ENCODE assay signal across 9 mouse cellular contexts in the genomic region with DNA sequence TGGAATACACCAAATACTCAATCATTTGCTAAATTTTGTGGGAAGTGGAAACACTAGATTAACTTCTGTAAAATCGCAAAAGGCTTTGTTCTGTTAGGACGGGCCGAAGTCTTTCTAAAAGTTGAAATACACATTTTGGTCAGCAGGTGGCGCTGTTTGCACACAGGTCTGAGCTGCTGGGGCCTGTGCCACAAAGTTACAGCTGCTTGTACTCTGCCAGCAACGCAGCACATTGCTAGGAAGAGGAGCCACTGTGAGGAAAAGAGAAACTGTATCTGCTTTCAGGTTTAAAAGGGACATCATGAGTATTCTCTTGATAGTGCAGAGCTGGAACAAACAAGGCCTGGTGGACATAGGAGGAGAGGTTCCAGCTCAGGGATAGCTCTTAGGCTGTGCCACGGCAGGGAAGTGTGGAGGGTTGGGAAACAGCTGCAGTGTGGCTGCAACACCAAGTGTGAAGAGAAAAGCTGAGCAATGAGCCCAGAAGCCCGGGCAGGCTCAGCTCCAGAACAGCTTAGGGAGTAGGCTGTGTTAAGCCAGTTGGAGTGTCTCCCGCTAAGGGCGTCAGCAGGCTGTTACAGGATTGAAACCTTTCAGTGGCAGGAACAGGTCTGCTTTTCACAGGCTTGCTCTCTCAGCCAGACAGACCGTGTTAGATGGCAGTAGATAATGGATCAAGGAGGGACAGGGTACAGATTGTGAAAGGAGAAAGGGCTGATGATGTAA. TPM values are rescaled to one million over a fixed set of nuclear protein-coding genes. Genes with fewer than 3 reads are reported as not detected.
DNase-seq lines count a peak whose midpoint lies in the region; ATAC-seq and TF ChIP-seq lines count a peak whose summit lies in the region.
"Had no signal": no experiment of that assay in that cellular context is flagged by ENCODE, and none has a peak within 500 bp of the region (broad histone marks: within the 10 kb centered on the region; RNA-seq: fewer than 3 reads in every experiment).

No protein-coding gene starts in this region.

- in situ Hi-C loops in CH12.LX (cut with MboI; ENCODE audit: low pct_ligation_motif_present, low pct_unique_long_range_greater_than_20kb, low sequenced_read_pairs): no loop called here

- no peak overlapping the region for H3K4me2 ChIP-seq in CH12.LX (ENCODE audit: insufficient read depth, low read depth, poor library complexity, severe bottlenecking)
- no peak overlapping the region for H3K4me2 ChIP-seq in forebrain, embryonic 12.5 days
- H3K4me2 ChIP-seq in heart, embryonic 16.5 days (ENCODE audit: low read depth, low read length): peak overlapping the region; percentile 6; the same call in 1 of the 2 replicates
- H3K4me2 ChIP-seq in liver, embryonic 14.5 days (ENCODE audit: low read depth): no peak overlapping the region
- H3K4me2 ChIP-seq in neural tube, embryonic 15.5 days: no peak overlapping the region

- H3K27me3 ChIP-seq in CH12.LX (replicated peaks): no peaks in the 10 kb centered on the region
- H3K27me3 ChIP-seq in forebrain, embryonic 12.5 days: peaks cover 4% of the 10 kb centered on the region; the same call in 1 of the 2 replicates
- no peaks in the 10 kb centered on the region for H3K27me3 ChIP-seq in heart, embryonic 16.5 days (ENCODE audit: control insufficient read depth, insufficient read depth, low read length)
- H3K27me3 ChIP-seq in liver, embryonic 14.5 days (ENCODE audit: control insufficient read depth, insufficient read depth, low read length): no peaks in the 10 kb centered on the region
- H3K27me3 ChIP-seq in neural tube, embryonic 15.5 days (replicated peaks): peaks cover 6% of the 10 kb centered on the region

- no peaks in the 10 kb centered on the region for H3K9me3 ChIP-seq in CH12.LX (replicated peaks; ENCODE audit: low read length)
- no peaks in the 10 kb centered on the region for H3K9me3 ChIP-seq in forebrain, embryonic 12.5 days
- H3K9me3 ChIP-seq in heart, embryonic 16.5 days (replicated peaks; ENCODE audit: control insufficient read depth, low read length): no peaks in the 10 kb centered on the region
- H3K9me3 ChIP-seq in liver, embryonic 14.5 days (ENCODE audit: control insufficient read depth, low read length): no peaks in the 10 kb centered on the region
- H3K9me3 ChIP-seq in neural tube, embryonic 15.5 days (replicated peaks): no peaks in the 10 kb centered on the region

- peak; percentile 57 for ATAC-seq in forebrain, embryonic 12.5 days (ENCODE audit: low FRiP score)
- peak; percentile 65 for ATAC-seq in heart, embryonic 16.5 days (replicated peaks; ENCODE audit: extremely low read depth, insufficient read depth, low FRiP score)
- ATAC-seq in liver, embryonic 14.5 days (ENCODE audit: insufficient read depth): peak; percentile 58
- peak; percentile 69 for ATAC-seq in neural tube, embryonic 15.5 days (ENCODE audit: low FRiP score)

- H3K4me3 ChIP-seq in CH12.LX (replicated peaks in 1 of 3; ENCODE audit: low read depth in 2 of 3, low read length in 2 of 3, poor library complexity in 1 of 3): no peak overlapping the region
- no peak overlapping the region for H3K4me3 ChIP-seq in forebrain, embryonic 12.5 days (replicated peaks)
- H3K4me3 ChIP-seq in heart, embryonic 16.5 days (ENCODE audit: low read length): no peak overlapping the region
- H3K4me3 ChIP-seq in liver, embryonic 14.5 days (ENCODE audit: insufficient read depth in 1 of 2, low read depth in 2 of 2, low read length in 2 of 2): no peak overlapping the region
- H3K4me3 ChIP-seq in neural tube, embryonic 15.5 days (replicated peaks): no peak overlapping the region

- H3K4me1 ChIP-seq in CH12.LX (ENCODE audit: control insufficient read depth in 1 of 2, insufficient read depth in 2 of 2): peaks cover 3 to 37% of the 10 kb centered on the region in 2 experiments; a peak in 3 of 4 replicates
- H3K4me1 ChIP-seq in forebrain, embryonic 12.5 days: peaks cover 14% of the 10 kb centered on the region
- peaks cover 10% of the 10 kb centered on the region for H3K4me1 ChIP-seq in heart, embryonic 16.5 days (ENCODE audit: control insufficient read depth, insufficient read depth, low read length)
- peaks cover 9 to 15% of the 10 kb centered on the region in 2 experiments for H3K4me1 ChIP-seq in liver, embryonic 14.5 days (replicated peaks; ENCODE audit: control insufficient read depth in 2 of 2, insufficient read depth in 2 of 2, low read length in 1 of 2)
- peaks cover 14% of the 10 kb centered on the region for H3K4me1 ChIP-seq in neural tube, embryonic 15.5 days

- TF ChIP-seq POLR2A in CH12.LX (IDR thresholded peaks at IDR 0.05; ENCODE audit: low read depth, low read length): no peak

- H3K9ac ChIP-seq in CH12.LX (ENCODE audit: insufficient read depth, low read depth): no peak overlapping the region
- no peak overlapping the region for H3K9ac ChIP-seq in forebrain, embryonic 12.5 days
- peak overlapping the region; percentile 26; the same call in 1 of the 2 replicates for H3K9ac ChIP-seq in heart, embryonic 16.5 days (ENCODE audit: low read length)
- no peak overlapping the region for H3K9ac ChIP-seq in liver, embryonic 14.5 days (replicated peaks)
- no peak overlapping the region for H3K9ac ChIP-seq in neural tube, embryonic 15.5 days (replicated peaks)

- TF ChIP-seq RAD21 in CH12.LX (IDR thresholded peaks at IDR 0.05; ENCODE audit: low read depth, low read length): peak; percentile 96

- dilution Hi-C loops in CH12.LX (cut with MboI; ENCODE audit: extremely low pct_ligation_motif_present, extremely low pct_unique_long_range_greater_than_20kb, low sequenced_read_pairs): no loop called here

- TF ChIP-seq CTCF in CH12.LX (conservative IDR thresholded peaks at IDR 0.05 in 1 of 2, IDR thresholded peaks at IDR 0.05 in 1 of 2; ENCODE audit: low read depth in 2 of 2, low read length in 2 of 2): peak; percentile 67 to 97
- TF ChIP-seq CTCF in liver, embryonic 14.5 days (IDR thresholded peaks at IDR 0.05; ENCODE audit: low read depth): peak; percentile 98

- peaks cover 8 to 34% of the 10 kb centered on the region in 2 experiments for H3K36me3 ChIP-seq in CH12.LX (replicated peaks in 1 of 2; ENCODE audit: control insufficient read depth in 1 of 2, insufficient read depth in 1 of 2, low read length in 1 of 2)
- peaks cover 13% of the 10 kb centered on the region for H3K36me3 ChIP-seq in forebrain, embryonic 12.5 days (replicated peaks)
- H3K36me3 ChIP-seq in heart, embryonic 16.5 days (ENCODE audit: control insufficient read depth, insufficient read depth): peaks cover 8% of the 10 kb centered on the region
- peaks cover 18% of the 10 kb centered on the region for H3K36me3 ChIP-seq in liver, embryonic 14.5 days (replicated peaks; ENCODE audit: control insufficient read depth, insufficient read depth, low read depth)
- H3K36me3 ChIP-seq in neural tube, embryonic 15.5 days: 0 out of 2 replicates have a peak, but pooled peaks cover 7% of the 10 kb centered on the region

- no peak overlapping the region for H3K27ac ChIP-seq in CH12.LX (ENCODE audit: insufficient read depth, low read depth)
- H3K27ac ChIP-seq in forebrain, embryonic 12.5 days: peak overlapping the region; percentile 57
- H3K27ac ChIP-seq in heart, embryonic 16.5 days (ENCODE audit: low read length): peak overlapping the region; percentile 30
- no peak overlapping the region for H3K27ac ChIP-seq in liver, embryonic 14.5 days
- peak overlapping the region; percentile 34; the same call in 1 of the 2 replicates for H3K27ac ChIP-seq in neural tube, embryonic 15.5 days (replicated peaks)
- H3K27ac ChIP-seq: macrophage had no signal

- TF ChIP-seq EP300 in CH12.LX (IDR thresholded peaks at IDR 0.05; ENCODE audit: low read length): no peak
- no peak for TF ChIP-seq EP300 in liver, embryonic 14.5 days (IDR thresholded peaks at IDR 0.05; ENCODE audit: low read depth)

- 33% methylated on average over 10 of the region's 10 CpGs for WGBS in forebrain, embryonic 12.5 days
- 26% methylated on average over 10 of the region's 10 CpGs for WGBS in heart, embryonic 16.5 days
- 31% methylated on average over 10 of the region's 10 CpGs for WGBS in liver, embryonic 14.5 days (ENCODE audit: insufficient replicate concordance)
- WGBS in neural tube, embryonic 15.5 days: 37% methylated on average over 10 of the region's 10 CpGs

- peaks cover 16% of the 10 kb centered on the region for H3K79me2 ChIP-seq in CH12.LX (replicated peaks; ENCODE audit: control insufficient read depth, extremely low read depth, insufficient read depth, poor library complexity, severe bottlenecking)

- peak; percentile 83 for DNase-seq in CH12.LX (ENCODE audit: extremely low read depth)
- peak; percentile 89 for DNase-seq in c-Kit-positive CD71-positive TER-119-positive erythroid progenitor cells, embryonic 14.5 days (ENCODE audit: low spot score)
- DNase-seq in kidney, postnatal 25 days: peak; percentile 81 to 92
- DNase-seq in liver, embryonic 14.5 days (ENCODE audit: low read depth in 3 of 3, low spot score in 3 of 3): peak; percentile 73 to 76 (median 75)
- peak; percentile 89 for DNase-seq in testis, postnatal 10 days (ENCODE audit: low spot score)

RNA-seq across cellular contexts. Expression of gene Timm10, which starts 5.0 kb away (rescaled TPM):
- 81.2 and 99.6 TPM in 2 replicates for total RNA-seq in CH12.LX (2012; rRNA removed)
- total RNA-seq in CH12.LX (2014; rRNA removed): 107 and 115 TPM in 2 replicates
- 77.7 and 86.0 TPM in 2 replicates for polyA plus RNA-seq in CH12.LX (2012; ENCODE audit: insufficient read length, low read depth)
- polyA plus RNA-seq in forebrain, embryonic 12.5 days (2016; fragmentation: Nextera tagmentation; extraction: Ambion mirVana): 36.7 and 42.3 TPM in 2 replicates
- 92.9 and 97.9 TPM in 2 replicates for polyA plus RNA-seq in heart, embryonic 16.5 days (2015; fragmentation: Nextera tagmentation; extraction: Ambion mirVana)
- polyA plus RNA-seq in liver, embryonic 14.5 days (2012; rRNA removed): 39.8 and 46.6 TPM in 2 replicates
- polyA plus RNA-seq in liver, embryonic 14.5 days (2014; fragmentation: Nextera tagmentation; extraction: Ambion mirVana): 40.6 and 41.5 TPM in 2 replicates
- polyA plus RNA-seq in neural tube, embryonic 15.5 days (2015; fragmentation: Nextera tagmentation; extraction: Ambion mirVana): 78.9 and 86.0 TPM in 2 replicates

RNA-seq across cellular contexts. Expression of gene Slc43a1, which starts 6.8 kb away (rescaled TPM):
- total RNA-seq in CH12.LX (2012; rRNA removed): 4.9 and 5.0 TPM in 2 replicates
- total RNA-seq in CH12.LX (2014; rRNA removed): 0.19 TPM in 1 of 2 replicates, not detected in the other
- polyA plus RNA-seq in CH12.LX (2012; ENCODE audit: insufficient read length, low read depth): 0.30 and 0.71 TPM in 2 replicates
- polyA plus RNA-seq in forebrain, embryonic 12.5 days (2016; fragmentation: Nextera tagmentation; extraction: Ambion mirVana): 11.4 and 14.4 TPM in 2 replicates
- 8.0 and 8.7 TPM in 2 replicates for polyA plus RNA-seq in heart, embryonic 16.5 days (2015; fragmentation: Nextera tagmentation; extraction: Ambion mirVana)
- polyA plus RNA-seq in liver, embryonic 14.5 days (2012; rRNA removed): 144 and 151 TPM in 2 replicates
- 174 and 198 TPM in 2 replicates for polyA plus RNA-seq in liver, embryonic 14.5 days (2014; fragmentation: Nextera tagmentation; extraction: Ambion mirVana)
- polyA plus RNA-seq in neural tube, embryonic 15.5 days (2015; fragmentation: Nextera tagmentation; extraction: Ambion mirVana): 1.3 and 5.0 TPM in 2 replicates

RNA-seq across cellular contexts. Expression of gene Smtnl1, which starts 9.4 kb away (rescaled TPM):
- 0.71 and 1.5 TPM in 2 replicates for total RNA-seq in CH12.LX (2012; rRNA removed)
- 0.26 TPM in 1 of 2 replicates, not detected in the other for total RNA-seq in CH12.LX (2014; rRNA removed)
- 0.13 and 0.14 TPM in 2 replicates for polyA plus RNA-seq in CH12.LX (2012; ENCODE audit: insufficient read length, low read depth)
- not detected in 2 replicates for polyA plus RNA-seq in forebrain, embryonic 12.5 days (2016; fragmentation: Nextera tagmentation; extraction: Ambion mirVana)
- 0.21 and 0.24 TPM in 2 replicates for polyA plus RNA-seq in heart, embryonic 16.5 days (2015; fragmentation: Nextera tagmentation; extraction: Ambion mirVana)
- polyA plus RNA-seq in liver, embryonic 14.5 days (2012; rRNA removed): 0.09 and 0.38 TPM in 2 replicates
- 0.23 and 0.25 TPM in 2 replicates for polyA plus RNA-seq in liver, embryonic 14.5 days (2014; fragmentation: Nextera tagmentation; extraction: Ambion mirVana)
- not detected in 2 replicates for polyA plus RNA-seq in neural tube, embryonic 15.5 days (2015; fragmentation: Nextera tagmentation; extraction: Ambion mirVana)
- polyA plus RNA-seq: macrophage had no signal

RNA-seq across cellular contexts. Expression of gene Ube2l6, which starts 33.2 kb away (rescaled TPM):
- 1.7 and 2.0 TPM in 2 replicates for total RNA-seq in CH12.LX (2012; rRNA removed)
- 7.3 and 8.5 TPM in 2 replicates for total RNA-seq in CH12.LX (2014; rRNA removed)
- polyA plus RNA-seq in CH12.LX (2012; ENCODE audit: insufficient read length, low read depth): 4.1 and 5.0 TPM in 2 replicates
- 30.0 and 30.5 TPM in 2 replicates for polyA plus RNA-seq in forebrain, embryonic 12.5 days (2016; fragmentation: Nextera tagmentation; extraction: Ambion mirVana)
- polyA plus RNA-seq in heart, embryonic 16.5 days (2015; fragmentation: Nextera tagmentation; extraction: Ambion mirVana): 102 and 110 TPM in 2 replicates
- polyA plus RNA-seq in liver, embryonic 14.5 days (2012; rRNA removed): 243 and 304 TPM in 2 replicates
- 469 and 479 TPM in 2 replicates for polyA plus RNA-seq in liver, embryonic 14.5 days (2014; fragmentation: Nextera tagmentation; extraction: Ambion mirVana)
- 20.1 and 30.9 TPM in 2 replicates for polyA plus RNA-seq in neural tube, embryonic 15.5 days (2015; fragmentation: Nextera tagmentation; extraction: Ambion mirVana)

RNA-seq across cellular contexts. Expression of gene Rtn4rl2, which starts 54.7 kb away (rescaled TPM):
- not detected in 2 replicates for total RNA-seq in CH12.LX (2012; rRNA removed)
- not detected in 2 replicates for total RNA-seq in CH12.LX (2014; rRNA removed)
- not detected in 2 replicates for polyA plus RNA-seq in CH12.LX (2012; ENCODE audit: insufficient read length, low read depth)
- polyA plus RNA-seq in forebrain, embryonic 12.5 days (2016; fragmentation: Nextera tagmentation; extraction: Ambion mirVana): 5.2 and 7.9 TPM in 2 replicates
- 1.5 and 1.7 TPM in 2 replicates for polyA plus RNA-seq in heart, embryonic 16.5 days (2015; fragmentation: Nextera tagmentation; extraction: Ambion mirVana)
- 0.03 and 0.06 TPM in 2 replicates for polyA plus RNA-seq in liver, embryonic 14.5 days (2012; rRNA removed)
- polyA plus RNA-seq in liver, embryonic 14.5 days (2014; fragmentation: Nextera tagmentation; extraction: Ambion mirVana): 0.14 TPM in 1 of 2 replicates, not detected in the other
- 3.6 and 3.9 TPM in 2 replicates for polyA plus RNA-seq in neural tube, embryonic 15.5 days (2015; fragmentation: Nextera tagmentation; extraction: Ambion mirVana)
- polyA plus RNA-seq: macrophage had no signal

Comparison
In these comparisons a context has a peak if more than half of its experiments do, and no peak if none do; other contexts are left out.
1. H3K27ac ChIP-seq: peak in forebrain, embryonic 12.5 days (single experiment), heart, embryonic 16.5 days (single experiment) and neural tube, embryonic 15.5 days (single experiment); none in CH12.LX (single experiment) and liver, embryonic 14.5 days (single experiment).
2. Peak in every context shown above with its lines, with median percentiles within 50 percentile points of each other: DNase-seq and ATAC-seq.